Mouse (Mus musculus) intestine, embryonic 15.5 days (tissue): ENCODE data around the gene Plch2. TPM values are rescaled to one million over a fixed set of nuclear protein-coding genes. Genes with fewer than 3 reads are reported as not detected.

Source experiments
- ATAC-seq: fragments of 200-750 bp; cut with Nextera tagmentation; 2 replicates; pipeline ENCODE4 v1.8.0; 2017; ENCODE audit warnings: moderate TSS enrichment, moderate library complexity
- H3K27ac ChIP-seq: fragments of 300-500 bp; sonication (generic); 2 replicates; pipeline ENCODE4 v1.5.1; 2015; ENCODE audit warnings: mild to moderate bottlenecking, inconsistent platforms
- H3K27me3 ChIP-seq: fragments of 300-500 bp; sonication (generic); replicated peaks from 2 replicates; pipeline ENCODE4 v1.6.1; 2015; ENCODE audit warnings: inconsistent platforms
- H3K36me3 ChIP-seq: fragments of 300-500 bp; sonication (generic); 2 replicates; pipeline ENCODE4 v1.6.1; 2015; ENCODE audit warnings: inconsistent platforms
- H3K4me1 ChIP-seq: fragments of 300-500 bp; sonication (generic); replicated peaks from 2 replicates; pipeline ENCODE4 v1.6.1; 2015; ENCODE audit warnings: inconsistent platforms
- H3K4me2 ChIP-seq: fragments of 300-500 bp; sonication (generic); replicated peaks from 2 replicates; pipeline ENCODE4 v1.6.1; 2015; ENCODE audit warnings: mild to moderate bottlenecking, inconsistent platforms
- H3K4me3 ChIP-seq: fragments of 300-500 bp; sonication (generic); replicated peaks from 2 replicates; pipeline ENCODE4 v1.5.1; 2015; ENCODE audit warnings: inconsistent platforms
- H3K9ac ChIP-seq: fragments of 300-500 bp; sonication (generic); 2 replicates; pipeline ENCODE4 v1.6.1; 2015; ENCODE audit warnings: inconsistent platforms
- H3K9me3 ChIP-seq: fragments of 300-500 bp; sonication (generic); 2 replicates; pipeline ENCODE4 v1.6.1; 2016; ENCODE audit warnings: inconsistent platforms
- whole genome bisulfite sequencing: fragments of 180-500 bp; shearing (Covaris S2); methylation state at CpG from one replicate; pipeline ENCODE4 v1.1.7; 2015; 5-methylcytosine and 5-hydroxymethylcytosine counted together
- polyA plus RNA-seq: library from polyadenylated mRNA; unstranded; fragments of >200 nt; fragmentation: Nextera tagmentation; extraction: Ambion mirVana; gene quantifications from 2 replicates; pipeline ENCODE4 v1.2.1, GENCODE M21; 2015

Gene Plch2
- 19.9 and 21.2 TPM in 2 replicates for polyA plus RNA-seq

DNA sequence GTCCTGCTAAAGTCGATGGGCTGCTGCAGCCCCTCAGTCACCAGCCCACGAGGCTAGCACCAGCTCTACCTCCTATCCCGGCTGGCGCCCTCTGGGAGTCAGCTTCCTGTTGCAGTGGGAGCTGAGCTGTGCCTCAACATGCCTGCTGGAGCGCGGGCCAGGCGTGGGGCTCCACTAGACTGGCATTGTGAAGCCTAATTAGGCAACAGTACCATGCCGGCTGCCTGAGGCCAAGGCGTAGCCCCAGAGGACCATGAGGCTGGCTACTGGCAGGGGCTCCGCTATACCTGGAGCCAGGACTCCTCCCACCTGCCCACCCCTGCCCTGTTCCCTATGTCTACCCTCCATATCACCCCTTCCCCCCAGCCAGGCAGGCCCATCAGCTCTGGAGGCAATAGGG lies at the start of gene Plch2:
Gene Plch2, minus strand, starts transcription at position 61 of the 400 bp plus-strand sequence.
- H3K4me2 ChIP-seq, result no peak within 1 kb of the TSS
- H3K9ac ChIP-seq, result no peak within 1 kb of the TSS
- H3K27ac ChIP-seq, result no peak within 1 kb of the TSS
- H3K36me3 ChIP-seq, result no peaks in the 10 kb centered on the region
- WGBS, result 73% methylated on average over 10 of the region's 10 CpGs
- H3K4me1 ChIP-seq, result peaks cover 24% of the 10 kb centered on the region
- ATAC-seq, result no peak
- H3K9me3 ChIP-seq, result no peaks in the 10 kb centered on the region
- H3K4me3 ChIP-seq, result no peak within 1 kb of the TSS
- H3K27me3 ChIP-seq, result no peaks in the 10 kb centered on the region

DNA sequence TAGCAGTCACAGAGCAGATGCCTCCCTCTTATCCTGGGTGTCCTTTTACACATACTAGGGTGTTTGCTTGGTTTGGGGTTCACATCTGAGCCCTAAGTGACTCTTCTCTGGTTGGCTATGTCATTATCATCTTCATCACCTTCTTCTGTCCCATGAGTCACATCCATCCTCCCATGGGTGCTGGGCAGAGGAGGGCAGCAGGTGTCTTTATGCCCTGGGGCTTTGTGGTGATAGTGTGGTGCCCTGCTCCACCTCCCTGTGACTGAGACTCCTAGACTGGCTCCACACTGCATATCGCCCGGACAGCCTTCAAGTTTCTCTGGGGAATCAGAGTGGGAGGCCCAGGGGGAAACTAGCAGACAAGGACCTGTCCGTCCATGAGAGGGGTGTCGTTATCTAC lies 42.0 kb upstream of the Plch2 start:
- no peak overlapping the region for H3K4me3 ChIP-seq
- no peak overlapping the region for H3K27ac ChIP-seq
- no peaks in the 10 kb centered on the region for H3K27me3 ChIP-seq
- no peaks in the 10 kb centered on the region for H3K36me3 ChIP-seq
- H3K9ac ChIP-seq, result no peak overlapping the region
- no peak overlapping the region for H3K4me2 ChIP-seq
- ATAC-seq, result no peak
- WGBS, result 77% methylated on average over 4 of the region's 4 CpGs
- H3K4me1 ChIP-seq, result 0 out of 2 replicates have a peak, but pooled peaks cover 4% of the 10 kb centered on the region
- no peaks in the 10 kb centered on the region for H3K9me3 ChIP-seq

DNA sequence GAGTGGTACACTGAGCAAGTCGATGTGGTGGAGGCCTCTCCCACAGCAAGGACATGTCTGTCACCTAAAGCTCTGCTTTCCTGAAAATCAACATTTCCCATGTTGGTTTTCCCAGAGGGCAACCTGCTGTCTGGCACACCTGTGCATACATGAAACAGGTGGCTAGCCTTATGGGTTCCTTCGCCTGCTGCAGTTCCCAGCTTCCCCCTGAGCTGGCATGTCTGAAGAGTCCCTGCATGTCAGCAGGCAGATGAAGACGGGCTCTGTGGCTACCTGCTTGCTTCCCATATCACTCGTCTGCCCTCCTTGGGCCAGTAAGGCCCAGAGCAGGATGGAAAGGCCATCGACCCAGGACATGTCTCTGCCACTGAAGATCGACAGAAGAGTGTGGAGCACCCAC lies 40.9 kb upstream of the Plch2 start:
- no peak overlapping the region for H3K4me2 ChIP-seq
- ATAC-seq, result no peak
- WGBS, result 87% methylated on average over 6 of the region's 6 CpGs
- H3K36me3 ChIP-seq, result no peaks in the 10 kb centered on the region
- no peak overlapping the region for H3K4me3 ChIP-seq
- H3K27ac ChIP-seq, result no peak overlapping the region
- 0 out of 2 replicates have a peak, but pooled peaks cover 4% of the 10 kb centered on the region for H3K4me1 ChIP-seq
- H3K9ac ChIP-seq, result no peak overlapping the region
- no peaks in the 10 kb centered on the region for H3K27me3 ChIP-seq
- no peaks in the 10 kb centered on the region for H3K9me3 ChIP-seq

DNA sequence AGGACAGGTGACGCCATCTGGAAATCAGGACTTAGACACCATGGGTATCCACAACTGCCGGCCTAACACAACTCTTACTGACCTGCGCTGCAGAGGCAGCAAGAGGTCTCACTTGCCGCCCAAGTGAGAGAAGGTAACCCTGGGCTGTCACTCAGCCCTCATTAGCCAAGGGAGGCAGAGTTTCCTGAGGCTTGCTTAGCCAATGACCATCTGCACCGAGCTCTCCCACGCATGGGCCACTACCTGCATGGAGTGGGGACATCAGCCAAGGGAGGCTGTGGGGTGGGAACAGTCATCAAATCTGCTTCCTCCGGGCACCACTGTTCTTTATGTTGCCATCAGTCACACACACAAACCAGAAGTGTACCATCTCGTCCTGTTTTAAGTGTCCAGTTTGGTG lies 39.4 kb upstream of the Plch2 start:
- Histone ChIP-seq H3K27me3 (no peaks in the 10 kb centered on the region), H3K4me2 (no peak overlapping the region), H3K9ac (no peak overlapping the region), H3K9me3 (no peaks in the 10 kb centered on the region), H3K4me1 (0 out of 2 replicates have a peak, but pooled peaks cover 4% of the 10 kb centered on the region), H3K36me3 (no peaks in the 10 kb centered on the region), H3K4me3 (no peak overlapping the region), H3K27ac (no peak overlapping the region)
- WGBS, result 88% methylated on average over 8 of the region's 8 CpGs
- ATAC-seq, result no peak

DNA sequence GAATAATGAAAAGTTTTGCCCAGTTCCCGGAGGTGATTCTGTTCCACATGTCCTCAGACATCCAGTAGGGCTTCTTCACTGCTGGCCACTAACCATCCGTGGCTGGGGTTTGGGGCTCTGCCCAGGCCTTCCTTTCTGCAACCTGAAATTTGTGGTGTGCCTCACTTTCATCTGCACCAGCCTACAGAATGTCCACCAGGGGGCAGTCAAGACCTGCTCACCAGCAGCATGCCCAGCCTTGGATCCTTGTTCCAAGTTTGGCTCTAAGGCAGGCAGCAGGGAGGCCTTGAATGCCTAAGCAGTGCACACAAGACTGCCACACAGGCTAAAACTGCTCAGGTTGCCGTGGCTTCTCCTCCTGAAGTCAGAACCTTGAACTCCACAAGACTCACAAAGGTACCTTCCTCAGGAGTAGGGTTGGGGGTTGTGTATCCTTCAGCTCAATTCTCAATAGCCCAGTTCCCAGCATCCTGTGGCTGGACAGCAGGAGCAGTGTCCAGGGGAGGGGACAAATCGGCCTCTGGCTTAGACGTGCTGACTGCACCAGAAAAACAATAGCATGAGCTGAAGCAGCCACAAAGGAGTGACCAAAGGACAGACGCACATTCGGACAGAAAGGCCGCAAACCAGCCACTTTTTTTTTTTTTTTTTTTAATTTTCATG lies 38.8 kb upstream of the Plch2 start:
- no peaks in the 10 kb centered on the region for H3K9me3 ChIP-seq
- H3K4me2 ChIP-seq, result no peak overlapping the region
- H3K4me3 ChIP-seq, result no peak overlapping the region
- H3K4me1 ChIP-seq, result 0 out of 2 replicates have a peak, but pooled peaks cover 4% of the 10 kb centered on the region
- H3K27me3 ChIP-seq, result no peaks in the 10 kb centered on the region
- peak; percentile 86 for ATAC-seq
- no peaks in the 10 kb centered on the region for H3K36me3 ChIP-seq
- 47% methylated on average over 8 of the region's 8 CpGs for whole genome bisulfite sequencing
- H3K27ac ChIP-seq, result 0 out of 2 replicates have a peak overlapping the region, but pooled peaks have one; percentile 17
- no peak overlapping the region for H3K9ac ChIP-seq

DNA sequence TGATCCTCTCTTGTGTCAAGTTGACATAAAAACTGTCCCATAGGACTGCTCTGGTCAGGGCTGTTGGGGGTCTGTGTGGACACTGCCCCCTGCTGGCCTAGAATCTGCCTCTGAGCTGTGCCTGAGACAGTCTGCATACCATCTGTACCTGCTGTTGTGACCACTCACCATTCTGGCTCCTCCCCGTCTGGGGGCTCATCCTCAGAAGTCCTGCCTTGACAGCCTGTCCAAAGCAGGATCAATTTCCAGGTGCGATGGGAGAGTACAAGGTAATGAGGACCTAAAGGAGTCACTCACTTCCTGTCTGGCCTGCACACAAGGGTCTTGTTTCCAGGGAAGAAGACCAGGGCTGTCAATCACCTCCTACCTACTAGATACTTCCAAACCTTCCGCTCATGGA lies 38.0 kb upstream of the Plch2 start:
- peak; percentile 64 for ATAC-seq
- 67% methylated on average over 3 of the region's 3 CpGs for WGBS

DNA sequence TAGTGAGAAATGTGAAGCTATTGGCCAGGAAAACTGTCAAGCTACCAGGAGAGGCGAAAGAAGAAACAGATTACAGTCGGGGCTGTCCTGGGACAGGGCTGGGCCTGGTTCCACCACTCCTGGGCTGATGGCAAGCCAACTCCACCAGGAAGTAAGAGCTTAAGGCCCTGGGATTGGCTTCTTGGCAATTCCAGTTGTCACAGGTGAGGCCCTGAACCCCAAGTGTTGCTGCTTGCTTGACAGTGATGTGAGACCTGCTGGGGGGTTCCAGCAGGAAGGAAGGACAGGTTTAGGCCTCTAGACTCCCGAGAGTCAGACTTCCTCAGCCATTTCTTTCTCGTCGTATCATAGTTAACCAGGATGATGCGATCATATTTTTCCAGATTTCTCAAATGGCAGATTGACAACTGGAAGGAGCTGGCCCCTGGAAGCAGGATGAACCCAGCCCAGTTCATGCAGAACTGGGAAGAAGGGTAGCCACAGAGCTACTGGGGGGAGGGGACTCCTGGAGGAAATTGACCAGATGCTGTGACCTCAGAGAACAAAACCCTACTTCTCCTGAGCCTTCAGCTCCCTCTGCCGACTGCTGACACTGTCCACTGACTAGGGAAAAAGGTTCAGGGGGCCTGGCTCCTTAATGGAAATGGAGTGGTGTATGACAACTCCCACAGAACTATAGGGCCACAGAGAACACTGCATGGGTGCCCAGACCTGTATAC lies 37.0 kb upstream of the Plch2 start:
- Histone ChIP-seq H3K9me3 (no peaks in the 10 kb centered on the region), H3K4me1 (0 out of 2 replicates have a peak, but pooled peaks cover 4% of the 10 kb centered on the region), H3K27me3 (no peaks in the 10 kb centered on the region)

More for the DNA sequence above, 38.0 kb upstream of the Plch2 start:
- no peak overlapping the region for H3K27ac ChIP-seq
- no peaks in the 10 kb centered on the region for H3K9me3 ChIP-seq
- no peak overlapping the region for H3K4me2 ChIP-seq
- H3K4me3 ChIP-seq, result no peak overlapping the region
- 0 out of 2 replicates have a peak, but pooled peaks cover 4% of the 10 kb centered on the region for H3K4me1 ChIP-seq
- H3K9ac ChIP-seq, result no peak overlapping the region
- no peaks in the 10 kb centered on the region for H3K36me3 ChIP-seq
- no peaks in the 10 kb centered on the region for H3K27me3 ChIP-seq

DNA sequence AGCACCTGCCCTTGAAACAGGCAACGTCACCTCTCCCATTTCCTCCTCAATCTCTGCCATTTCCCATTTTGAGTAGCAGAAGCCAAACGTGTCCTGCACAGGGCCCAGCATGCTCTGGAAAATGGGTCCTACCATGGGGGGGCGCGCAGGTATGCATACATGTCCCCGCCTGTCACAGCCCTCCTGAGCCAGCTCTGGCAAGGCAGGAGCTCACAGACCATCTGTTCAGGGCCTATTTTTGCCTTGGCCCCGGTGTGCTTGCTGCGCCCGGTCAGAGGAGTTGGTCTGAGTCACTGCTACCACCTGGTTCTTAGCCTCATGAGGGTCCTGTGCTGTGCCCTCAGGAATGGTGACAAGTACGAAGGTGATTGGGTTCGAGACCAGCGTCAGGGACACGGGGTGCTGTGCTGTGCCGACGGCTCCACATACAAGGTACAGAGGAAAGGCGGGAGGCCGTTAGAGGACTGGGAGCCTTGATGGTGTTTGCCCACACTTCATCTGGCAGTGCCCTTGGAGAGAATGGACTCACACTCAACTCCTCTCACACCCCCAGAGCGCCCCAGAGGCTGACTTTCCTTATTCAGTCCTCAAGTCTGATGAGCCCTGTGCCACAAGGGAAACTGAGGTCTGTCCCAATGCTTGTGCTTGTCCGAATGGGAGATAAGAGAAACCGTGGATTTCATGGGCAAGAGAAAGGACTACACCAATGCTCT lies 36.3 kb upstream of the Plch2 start:
- no peaks in the 10 kb centered on the region for H3K36me3 ChIP-seq
- no peak overlapping the region for H3K4me2 ChIP-seq
- ATAC-seq, result no peak
- no peak overlapping the region for H3K27ac ChIP-seq
- H3K9me3 ChIP-seq, result no peaks in the 10 kb centered on the region
- 92% methylated on average over 19 of the region's 19 CpGs for WGBS
- H3K4me1 ChIP-seq, result 0 out of 2 replicates have a peak, but pooled peaks cover 4% of the 10 kb centered on the region
- no peak overlapping the region for H3K4me3 ChIP-seq
- H3K27me3 ChIP-seq, result no peaks in the 10 kb centered on the region
- no peak overlapping the region for H3K9ac ChIP-seq

More for the DNA sequence above, 37.0 kb upstream of the Plch2 start:
- H3K4me3 ChIP-seq, result no peak overlapping the region
- no peak overlapping the region for H3K27ac ChIP-seq
- 72% methylated on average over 7 of the region's 7 CpGs for WGBS
- H3K36me3 ChIP-seq, result no peaks in the 10 kb centered on the region
- H3K9ac ChIP-seq, result no peak overlapping the region
- ATAC-seq, result no peak
- no peak overlapping the region for H3K4me2 ChIP-seq

DNA sequence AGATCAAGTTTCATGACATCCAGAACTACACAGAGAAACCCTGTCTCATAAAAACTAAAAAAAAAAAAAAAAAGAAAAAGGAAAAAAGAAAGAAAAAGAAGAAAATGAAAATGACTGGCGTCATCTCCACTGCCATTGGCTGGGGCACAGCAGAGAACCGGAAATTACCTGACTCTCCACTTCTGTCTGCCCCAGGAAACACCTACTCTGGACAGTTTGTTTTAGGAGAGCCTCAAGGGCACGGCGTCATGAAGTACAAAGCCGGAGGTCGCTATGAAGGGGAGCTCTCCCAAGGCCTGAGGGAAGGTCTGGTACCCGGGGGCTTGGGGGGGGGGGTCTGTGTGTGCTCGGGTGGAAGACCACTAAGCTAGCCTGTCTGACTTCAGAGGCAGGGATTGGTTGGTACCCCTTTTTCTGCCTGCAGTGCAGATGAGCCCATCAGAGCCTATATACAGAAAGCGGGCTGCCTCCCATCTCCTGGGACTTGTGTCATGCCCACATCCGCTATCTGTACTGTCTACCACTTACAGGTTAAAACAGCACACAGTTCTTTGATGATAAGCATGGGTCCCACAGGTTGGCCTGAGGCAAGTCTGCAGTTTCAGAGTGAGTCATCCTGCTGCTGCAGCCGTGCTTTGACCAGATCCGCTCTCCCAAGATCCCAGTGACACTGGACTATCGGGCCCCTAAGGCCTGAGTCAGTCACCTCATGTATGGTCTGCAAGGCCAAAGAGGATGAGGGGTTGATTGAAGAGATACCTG lies 34.3 kb upstream of the Plch2 start:
- Histone ChIP-seq H3K27ac (no peak overlapping the region), H3K4me3 (no peak overlapping the region), H3K4me2 (no peak overlapping the region), H3K27me3 (no peaks in the 10 kb centered on the region), H3K9me3 (no peaks in the 10 kb centered on the region), H3K36me3 (no peaks in the 10 kb centered on the region), H3K9ac (no peak overlapping the region), H3K4me1 (peaks cover 13% of the 10 kb centered on the region)
- ATAC-seq, result no peak
- 91% methylated on average over 13 of the region's 13 CpGs for WGBS

DNA sequence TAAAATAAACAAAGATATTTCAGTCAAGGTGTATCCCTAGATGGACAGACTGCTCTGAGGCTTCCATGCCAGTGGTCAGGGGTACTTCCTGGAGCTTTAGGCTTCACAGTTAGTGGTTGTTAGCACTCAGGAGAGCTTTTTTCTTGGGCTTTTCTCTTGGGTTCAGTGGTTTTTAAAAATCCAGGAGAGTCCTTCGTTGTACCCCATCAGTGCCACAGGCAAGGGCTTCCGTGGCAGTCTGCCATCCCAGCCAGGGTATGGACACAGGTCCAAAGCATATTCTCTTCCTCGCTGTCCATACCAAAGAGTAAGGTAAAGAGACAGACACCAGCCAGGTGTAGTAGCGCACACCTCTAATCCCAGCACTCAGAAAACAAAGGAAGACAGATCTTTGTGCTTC lies 33.6 kb upstream of the Plch2 start:
- H3K4me1 ChIP-seq, result peaks cover 10% of the 10 kb centered on the region
- no peaks in the 10 kb centered on the region for H3K36me3 ChIP-seq
- no peaks in the 10 kb centered on the region for H3K27me3 ChIP-seq
- H3K4me2 ChIP-seq, result no peak overlapping the region
- H3K4me3 ChIP-seq, result no peak overlapping the region
- H3K9ac ChIP-seq, result no peak overlapping the region
- 92% methylated on average over 4 of the region's 4 CpGs for WGBS
- H3K9me3 ChIP-seq, result no peaks in the 10 kb centered on the region
- ATAC-seq, result no peak
- no peak overlapping the region for H3K27ac ChIP-seq

DNA sequence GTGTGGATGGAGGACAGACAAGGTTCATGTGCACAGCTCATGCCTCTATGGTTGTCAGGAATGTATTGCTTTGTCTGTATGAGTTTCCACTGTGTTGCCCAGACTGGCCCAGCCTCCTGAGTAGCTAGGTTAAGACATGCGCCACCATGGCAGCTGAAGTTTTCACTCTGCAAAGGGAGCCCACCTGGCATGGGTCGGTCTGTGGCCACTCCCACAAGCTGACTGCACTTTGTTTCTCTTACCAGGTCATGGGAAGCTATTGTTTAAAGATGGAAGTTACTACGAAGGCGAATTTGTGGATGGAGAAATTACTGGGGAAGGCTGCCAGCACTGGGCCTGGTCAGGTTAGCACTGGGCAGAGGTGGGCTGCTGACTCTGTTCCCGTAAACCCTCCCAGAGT lies 32.7 kb upstream of the Plch2 start:
- Histone ChIP-seq H3K9ac (no peak overlapping the region), H3K9me3 (no peaks in the 10 kb centered on the region), H3K27ac (no peak overlapping the region), H3K4me3 (no peak overlapping the region), H3K36me3 (no peaks in the 10 kb centered on the region), H3K27me3 (no peaks in the 10 kb centered on the region), H3K4me2 (no peak overlapping the region), H3K4me1 (peaks cover 18% of the 10 kb centered on the region)
- ATAC-seq, result no peak
- 88% methylated on average over 5 of the region's 5 CpGs for WGBS
